Mouse (Mus musculus) heart, embryonic 15.5 days (tissue): ENCODE data around the gene Gm5475. TPM values are rescaled to one million over a fixed set of nuclear protein-coding genes. Genes with fewer than 3 reads are reported as not detected.
"Not testable (repeated sequence)": the region's sequence is repeated elsewhere in the genome, so short reads cannot be mapped to it uniquely, and the experiment has no call there.

Experiments used
- ATAC-seq: fragments of 200-750 bp; cut with Nextera tagmentation; replicated peaks from 2 replicates; pipeline ENCODE4 v1.8.0; 2017; ENCODE audit warnings: low read depth, moderate TSS enrichment; ENCODE audit not compliant: insufficient number of reproducible peaks, insufficient read depth, low FRiP score
- H3K27ac ChIP-seq: fragments of 300-500 bp; sonication (generic); 2 replicates; pipeline ENCODE4 v1.5.1; 2015; ENCODE audit warnings: mild to moderate bottlenecking, inconsistent platforms
- H3K27me3 ChIP-seq: fragments of 300-500 bp; sonication (generic); 2 replicates; pipeline ENCODE4 v1.6.1; 2015; ENCODE audit warnings: inconsistent platforms
- H3K36me3 ChIP-seq: fragments of 300-500 bp; sonication (generic); 2 replicates; pipeline ENCODE4 v1.6.1; 2015; ENCODE audit warnings: mild to moderate bottlenecking, inconsistent platforms
- H3K4me1 ChIP-seq: fragments of 300-500 bp; sonication (generic); replicated peaks from 2 replicates; pipeline ENCODE4 v1.6.1; 2015; ENCODE audit warnings: inconsistent platforms
- H3K4me2 ChIP-seq: fragments of 300-500 bp; sonication (generic); 2 replicates; pipeline ENCODE4 v1.6.1; 2015; ENCODE audit warnings: inconsistent platforms, mild to moderate bottlenecking, moderate library complexity
- H3K4me3 ChIP-seq: fragments of 300-500 bp; sonication (generic); 2 replicates; pipeline ENCODE4 v1.5.1; 2015; ENCODE audit warnings: mild to moderate bottlenecking, inconsistent platforms
- H3K9ac ChIP-seq: fragments of 300-500 bp; sonication (generic); 2 replicates; pipeline ENCODE4 v1.6.1; 2015; ENCODE audit warnings: mild to moderate bottlenecking, inconsistent platforms
- H3K9me3 ChIP-seq: fragments of 300-500 bp; sonication (generic); replicated peaks from 2 replicates; pipeline ENCODE4 v1.6.1; 2016; ENCODE audit warnings: inconsistent platforms
- WGBS: fragments of 180-500 bp; shearing (Covaris S2); methylation state at CpG from one replicate; pipeline ENCODE4 v1.1.7; 2015; ENCODE audit warnings: mixed read lengths; 5-methylcytosine and 5-hydroxymethylcytosine counted together
- polyA plus RNA-seq: library from polyadenylated mRNA; unstranded; fragments of >200 nt; fragmentation: Nextera tagmentation; extraction: Ambion mirVana; gene quantifications from 2 replicates; pipeline ENCODE4 v1.2.1, GENCODE M21; 2015

Gm5475 gene
- polyA plus RNA-seq: 0.09 TPM in 1 of 2 replicates, not detected in the other

DNA sequence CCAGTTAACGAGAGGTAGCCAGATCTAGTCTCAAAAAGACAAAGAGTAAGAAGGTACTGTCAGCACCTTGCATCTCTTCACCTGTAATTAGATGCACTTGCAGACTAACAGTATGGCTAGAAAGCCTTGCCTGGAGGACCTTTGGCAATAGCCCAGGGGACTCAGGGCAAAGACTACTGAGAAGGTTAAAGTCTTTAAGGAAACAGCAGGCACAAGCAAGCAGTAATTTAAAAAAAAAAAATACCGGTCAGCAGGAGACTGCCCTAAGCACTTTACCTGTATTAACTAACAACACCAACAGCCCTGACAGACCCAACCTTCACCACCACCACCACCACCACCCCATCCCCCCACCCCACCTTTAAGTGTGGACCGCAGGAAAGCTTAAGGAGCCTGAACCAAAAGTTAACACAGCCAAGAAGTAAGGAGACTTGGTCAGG, at the start of gene Gm5475:
TSS of gene Gm5475 (plus strand) at position 390 of the 440 bp plus-strand sequence.
- H3K4me3 ChIP-seq: peak within 1 kb of the TSS; percentile 72
- H3K4me2 ChIP-seq: peak within 1 kb of the TSS; percentile 97
- 31% methylated on average over 3 of the region's 3 CpGs for WGBS
- peaks cover 39% of the 10 kb centered on the region for H3K4me1 ChIP-seq
- H3K9me3 ChIP-seq, H3K36me3 ChIP-seq, ATAC-seq: not testable (repeated sequence)
- peak within 1 kb of the TSS; percentile 43 for H3K27ac ChIP-seq
- peaks cover 18% of the 10 kb centered on the region for H3K27me3 ChIP-seq
- H3K9ac ChIP-seq: peak within 1 kb of the TSS; percentile 83

DNA sequence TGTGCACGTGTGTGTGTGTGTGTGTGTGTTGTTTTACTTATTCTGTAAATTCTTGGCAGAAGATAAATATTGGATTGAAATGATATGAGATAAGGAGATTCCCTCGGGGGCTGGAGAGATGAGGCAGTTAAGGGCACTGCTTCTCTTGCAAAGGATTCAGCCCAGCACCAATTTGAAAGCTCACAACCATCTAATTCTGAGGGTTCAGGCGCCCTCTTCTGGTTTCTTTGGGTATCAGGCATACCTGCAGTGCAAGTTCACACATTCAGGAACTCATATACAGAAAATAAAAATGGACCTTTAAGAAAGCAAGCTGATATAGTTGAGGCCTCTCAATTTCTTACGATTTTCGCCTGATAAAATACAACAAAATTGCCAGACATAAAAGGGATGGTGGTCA, 46.9 kb upstream of the Gm5475 start:
- Histone ChIP-seq H3K27me3 (no peaks in the 10 kb centered on the region), H3K9me3 (no peaks in the 10 kb centered on the region), H3K9ac (no peak overlapping the region), H3K27ac (no peak overlapping the region), H3K4me2 (no peak overlapping the region), H3K36me3 (no peaks in the 10 kb centered on the region), H3K4me1 (no peaks in the 10 kb centered on the region), H3K4me3 (no peak overlapping the region)
- no peak for ATAC-seq
- WGBS: 30% methylated on average over 5 of the region's 5 CpGs

DNA sequence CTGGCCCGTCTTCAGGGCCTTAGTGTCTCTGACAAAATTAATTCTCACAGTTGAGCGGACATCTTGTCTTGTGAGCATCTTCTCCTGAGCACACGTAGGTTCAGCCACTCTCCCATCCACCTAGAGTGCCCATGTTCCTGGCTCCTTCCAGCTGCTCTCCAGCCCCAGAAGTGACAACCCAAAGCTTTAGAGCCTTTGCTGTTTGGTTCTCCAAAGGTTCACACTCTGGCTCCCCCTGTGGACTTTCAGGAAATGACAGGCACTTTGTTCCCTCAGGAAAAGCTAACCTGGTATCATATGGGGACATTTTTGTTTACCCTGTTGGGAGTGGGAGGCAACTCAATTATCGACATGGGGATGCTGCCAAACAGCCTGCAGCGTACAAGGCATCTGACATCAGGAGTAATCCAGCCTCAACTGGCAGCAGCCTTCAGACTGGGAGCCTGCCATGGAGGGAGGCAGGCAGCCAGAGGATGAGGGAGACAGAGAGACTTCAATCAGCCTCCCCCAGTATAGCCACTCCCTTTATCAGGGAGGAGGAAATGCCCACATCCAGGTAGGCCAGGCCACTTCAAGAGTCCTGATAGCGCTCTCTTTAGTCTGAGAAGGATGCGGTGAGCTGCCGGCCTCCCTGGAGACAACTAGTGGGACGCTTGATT, 44.0 kb upstream of the Gm5475 start:
- not testable (repeated sequence) for H3K4me1 ChIP-seq, H3K9me3 ChIP-seq, H3K36me3 ChIP-seq, ATAC-seq, H3K27ac ChIP-seq, H3K27me3 ChIP-seq, H3K4me3 ChIP-seq, H3K9ac ChIP-seq, H3K4me2 ChIP-seq
- 33% methylated on average over 4 of the region's 9 CpGs for WGBS

DNA sequence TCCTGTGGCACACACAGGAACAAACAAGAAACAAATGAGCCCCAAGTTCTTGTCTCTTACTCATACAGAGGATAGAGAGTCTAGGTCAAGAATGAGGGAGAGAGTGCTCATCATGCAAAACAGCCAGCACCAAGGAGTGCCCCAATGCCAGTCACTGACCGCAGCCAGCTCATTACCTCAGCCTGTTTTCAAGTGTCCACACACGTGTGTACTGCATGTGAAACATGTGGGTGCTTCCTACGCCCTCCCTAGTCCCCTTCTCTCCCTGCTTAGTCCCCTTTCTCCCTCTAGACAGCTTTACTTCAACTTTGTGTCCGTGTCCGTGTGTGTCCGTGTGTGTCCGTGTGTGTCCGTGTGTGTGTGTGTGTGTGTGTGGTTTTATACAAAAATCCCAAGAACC, 42.3 kb upstream of the Gm5475 start:
- 86% methylated on average over 8 of the region's 8 CpGs for WGBS

DNA sequence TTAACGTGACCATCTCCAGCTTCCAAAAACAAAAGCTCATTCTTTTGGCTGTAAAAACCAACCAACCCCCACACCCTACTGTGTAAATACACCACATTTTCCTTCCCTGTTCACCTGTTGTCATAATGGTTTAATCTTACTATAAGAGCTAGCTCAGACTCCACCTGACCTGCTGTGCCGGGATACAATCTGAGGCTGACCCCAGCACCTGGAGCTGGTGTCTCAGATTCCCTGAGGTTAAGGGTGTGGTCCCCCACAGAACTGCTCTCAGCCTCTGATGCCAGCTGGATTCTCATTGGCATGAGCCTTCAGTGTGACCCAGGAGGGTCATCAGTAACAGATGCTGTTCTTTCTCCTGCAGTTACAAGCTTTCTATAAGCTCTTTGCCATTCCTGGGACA, 41.8 kb upstream of the Gm5475 start:
- WGBS: 59% methylated on average over 2 of the region's 2 CpGs
- Histone ChIP-seq H3K9ac (no peak overlapping the region), H3K4me1 (no peaks in the 10 kb centered on the region), H3K4me3 (no peak overlapping the region), H3K27ac (no peak overlapping the region), H3K4me2 (no peak overlapping the region), H3K9me3 (no peaks in the 10 kb centered on the region), H3K36me3 (no peaks in the 10 kb centered on the region), H3K27me3 (no peaks in the 10 kb centered on the region)
- ATAC-seq: no peak

More for the DNA sequence above, 42.3 kb upstream of the Gm5475 start:
- H3K27me3 ChIP-seq: no peaks in the 10 kb centered on the region
- H3K36me3 ChIP-seq: no peaks in the 10 kb centered on the region
- ATAC-seq: no peak
- H3K27ac ChIP-seq: no peak overlapping the region
- H3K9ac ChIP-seq: no peak overlapping the region
- H3K4me2 ChIP-seq: no peak overlapping the region
- no peaks in the 10 kb centered on the region for H3K4me1 ChIP-seq
- H3K4me3 ChIP-seq: no peak overlapping the region
- H3K9me3 ChIP-seq: no peaks in the 10 kb centered on the region

DNA sequence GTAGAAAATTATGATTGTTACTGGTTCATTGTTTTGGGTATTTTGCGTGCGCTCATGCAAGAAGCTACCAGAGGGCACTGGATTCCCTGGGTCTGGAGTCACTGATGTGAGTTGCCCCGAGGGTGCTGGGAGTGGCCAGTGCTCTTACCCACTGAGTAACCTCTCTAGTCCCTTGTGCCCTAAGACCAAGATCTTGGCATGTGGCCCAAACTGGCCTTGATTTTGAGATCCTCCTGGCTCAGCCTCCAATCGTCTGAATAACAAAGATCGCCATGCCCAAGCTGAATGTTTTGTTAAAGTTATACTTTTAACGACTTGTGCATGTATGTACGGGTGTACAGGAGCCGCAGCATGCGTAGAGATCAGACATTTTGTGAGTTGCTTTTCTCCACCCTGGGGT, 36.2 kb upstream of the Gm5475 start:
- no peaks in the 10 kb centered on the region for H3K27me3 ChIP-seq
- H3K4me2 ChIP-seq: no peak overlapping the region
- 90% methylated on average over 9 of the region's 9 CpGs for WGBS
- no peak overlapping the region for H3K27ac ChIP-seq
- no peak for ATAC-seq
- no peak overlapping the region for H3K9ac ChIP-seq
- H3K4me3 ChIP-seq: no peak overlapping the region
- H3K9me3 ChIP-seq: no peaks in the 10 kb centered on the region
- H3K36me3 ChIP-seq: no peaks in the 10 kb centered on the region
- H3K4me1 ChIP-seq: peaks cover 14% of the 10 kb centered on the region

DNA sequence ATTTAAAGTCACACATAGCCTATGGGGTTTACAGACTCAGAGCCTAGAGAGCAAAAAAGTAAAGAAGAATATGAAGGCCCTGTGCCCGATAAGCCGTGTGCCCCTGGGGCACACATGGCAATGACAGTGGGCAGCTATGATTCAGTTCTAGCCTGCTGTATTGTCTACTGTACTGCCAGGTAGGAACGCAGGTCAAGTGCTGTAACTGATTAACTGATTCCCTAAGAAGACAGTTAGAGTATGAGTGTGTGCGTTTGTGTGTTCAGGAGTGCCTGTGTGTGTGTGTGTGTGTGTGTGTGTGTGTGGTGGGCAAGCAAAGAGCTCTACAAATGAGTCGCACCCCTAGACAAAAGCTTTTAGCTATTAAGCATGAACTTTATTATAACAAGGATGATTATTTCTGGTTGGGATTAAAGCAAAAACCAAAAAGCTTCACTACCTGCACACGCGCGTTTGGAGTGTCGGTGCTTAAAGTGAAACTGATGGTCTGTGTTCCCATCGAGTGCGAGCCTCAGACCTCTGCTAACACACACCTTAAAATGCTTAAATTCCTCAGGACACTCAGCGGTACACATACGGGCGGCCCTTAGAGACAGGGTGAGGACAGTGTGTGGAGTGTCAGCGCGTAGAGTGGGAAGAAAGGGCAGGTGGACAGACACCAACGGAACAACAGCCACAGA, 34.3 kb upstream of the Gm5475 start:
- H3K4me2 ChIP-seq: no peak overlapping the region
- H3K9ac ChIP-seq: no peak overlapping the region
- H3K27ac ChIP-seq: no peak overlapping the region
- ATAC-seq: no peak
- peaks cover 18% of the 10 kb centered on the region for H3K4me1 ChIP-seq
- no peak overlapping the region for H3K4me3 ChIP-seq
- H3K27me3 ChIP-seq: no peaks in the 10 kb centered on the region
- H3K36me3 ChIP-seq: no peaks in the 10 kb centered on the region
- H3K9me3 ChIP-seq: no peaks in the 10 kb centered on the region
- whole genome bisulfite sequencing: 87% methylated on average over 17 of the region's 17 CpGs

DNA sequence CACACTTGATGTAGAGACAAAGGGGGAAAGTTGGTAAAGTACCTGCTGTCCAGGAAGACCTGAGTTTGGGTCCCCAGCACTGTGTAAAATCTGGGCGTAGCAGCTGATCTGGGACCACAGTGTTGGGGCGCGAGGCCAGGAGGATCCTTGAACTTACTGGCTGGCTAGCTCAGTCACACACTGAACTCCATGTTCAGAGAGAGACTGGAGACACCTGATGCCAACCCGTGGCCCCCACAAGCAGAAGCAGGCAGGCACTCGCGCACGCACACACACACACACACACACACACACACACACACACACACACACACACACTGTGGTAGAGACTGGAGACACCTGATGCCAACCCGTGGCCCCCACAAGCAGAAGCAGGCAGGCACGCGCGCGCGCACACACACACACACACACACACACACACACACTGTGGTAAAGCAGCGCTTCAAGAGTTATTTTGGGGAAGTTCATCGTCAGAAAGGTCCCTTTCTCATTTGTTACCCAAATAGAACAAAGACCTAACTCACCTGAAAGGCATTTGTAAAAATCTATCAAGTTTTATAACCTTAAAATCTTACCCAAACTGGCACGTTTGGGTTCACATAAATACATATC, 33.6 kb upstream of the Gm5475 start:
- H3K4me2 ChIP-seq: no peak overlapping the region
- ATAC-seq: no peak
- no peaks in the 10 kb centered on the region for H3K27me3 ChIP-seq
- WGBS: 83% methylated on average over 16 of the region's 16 CpGs
- no peak overlapping the region for H3K9ac ChIP-seq
- no peaks in the 10 kb centered on the region for H3K9me3 ChIP-seq
- peaks cover 21% of the 10 kb centered on the region for H3K4me1 ChIP-seq
- H3K36me3 ChIP-seq: no peaks in the 10 kb centered on the region
- no peak overlapping the region for H3K27ac ChIP-seq
- H3K4me3 ChIP-seq: no peak overlapping the region

DNA sequence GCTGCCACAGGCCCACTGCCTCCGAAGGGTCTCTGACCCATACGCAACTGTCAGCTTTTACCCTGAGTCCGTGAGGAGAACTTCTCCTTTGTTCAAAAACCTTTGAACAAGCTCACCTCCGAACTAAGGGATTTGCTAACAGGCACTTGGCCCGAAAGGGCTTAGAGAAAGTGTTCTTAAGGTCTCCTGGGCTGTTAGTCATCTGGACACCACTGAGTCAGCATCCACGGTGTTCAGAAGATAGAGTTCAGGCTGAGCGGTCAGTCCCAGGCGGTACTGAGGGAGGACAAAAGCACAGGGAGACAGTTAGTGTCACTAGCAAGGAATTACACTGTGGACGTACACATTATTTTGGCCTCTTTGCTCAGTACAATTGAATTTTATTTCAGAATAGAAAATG, 33.1 kb upstream of the Gm5475 start:
- Histone ChIP-seq H3K9me3 (no peaks in the 10 kb centered on the region), H3K4me3 (no peak overlapping the region), H3K9ac (no peak overlapping the region), H3K36me3 (0 out of 2 replicates have a peak, but pooled peaks cover 4% of the 10 kb centered on the region), H3K27ac (no peak overlapping the region), H3K4me1 (peaks cover 21% of the 10 kb centered on the region), H3K27me3 (no peaks in the 10 kb centered on the region), H3K4me2 (no peak overlapping the region)
- ATAC-seq: no peak
- WGBS: 73% methylated on average over 9 of the region's 9 CpGs

DNA sequence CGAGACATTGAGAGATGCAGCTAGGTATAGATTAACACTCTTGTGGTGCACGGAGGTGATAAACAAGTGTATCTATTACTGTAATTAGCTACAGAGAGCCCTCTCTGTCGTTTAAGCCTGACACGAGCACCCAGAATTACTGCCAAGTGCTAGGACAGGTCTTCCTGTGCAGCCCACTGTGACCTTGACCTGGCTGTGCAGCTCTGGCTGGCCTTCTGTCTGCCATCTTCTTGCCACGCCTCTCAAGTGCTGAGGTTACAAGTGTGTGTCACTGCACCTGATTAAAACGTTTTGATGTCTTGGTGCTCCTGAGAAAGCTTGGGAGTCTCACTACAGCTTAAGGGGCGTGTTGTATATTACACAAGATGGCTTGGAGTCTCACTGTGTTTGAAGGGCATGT, 30.9 kb upstream of the Gm5475 start:
- WGBS: 50% methylated on average over 7 of the region's 7 CpGs
- no peaks in the 10 kb centered on the region for H3K9me3 ChIP-seq
- no peaks in the 10 kb centered on the region for H3K27me3 ChIP-seq
- H3K9ac ChIP-seq: no peak overlapping the region
- no peak overlapping the region for H3K27ac ChIP-seq
- no peak for ATAC-seq
- no peak overlapping the region for H3K4me2 ChIP-seq
- no peak overlapping the region for H3K4me3 ChIP-seq
- H3K36me3 ChIP-seq: peaks cover 23% of the 10 kb centered on the region
- H3K4me1 ChIP-seq: peaks cover 21% of the 10 kb centered on the region

DNA sequence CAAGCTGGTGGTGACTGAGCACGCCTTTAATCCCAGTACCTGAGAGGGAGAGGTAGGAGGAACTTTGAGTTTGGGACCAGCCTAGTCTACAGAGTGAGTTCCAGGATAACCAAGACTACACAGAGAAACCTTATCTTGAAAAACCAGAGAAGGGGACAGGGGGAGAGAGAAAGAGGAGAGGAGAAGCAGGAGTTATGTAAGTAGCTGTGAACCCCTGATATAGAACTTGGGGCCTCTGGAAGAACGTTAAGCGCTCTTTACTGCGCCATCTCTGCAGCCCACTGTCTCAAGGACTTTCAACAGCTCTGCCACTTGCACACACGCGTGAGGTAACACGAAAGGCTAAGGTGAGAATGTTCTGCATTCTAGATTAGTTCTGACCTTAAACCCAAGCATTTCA, 30.3 kb upstream of the Gm5475 start:
- H3K36me3 ChIP-seq: peaks cover 29% of the 10 kb centered on the region
- no peak for ATAC-seq
- 77% methylated on average over 7 of the region's 7 CpGs for WGBS
- H3K9me3 ChIP-seq: no peaks in the 10 kb centered on the region
- peaks cover 21% of the 10 kb centered on the region for H3K4me1 ChIP-seq
- no peak overlapping the region for H3K9ac ChIP-seq
- no peak overlapping the region for H3K27ac ChIP-seq
- H3K27me3 ChIP-seq: no peaks in the 10 kb centered on the region
- H3K4me2 ChIP-seq: no peak overlapping the region
- no peak overlapping the region for H3K4me3 ChIP-seq
